Mouse (Mus musculus): ENCODE results near the gene Gm12830.

Gene Gm12830

GRCm38 (mm10) chr4:114844600-114844999, 23.1 kb downstream of the Gm12830 start:
- no peak for DNase-seq (ENCODE audit: low read depth)

DNA sequence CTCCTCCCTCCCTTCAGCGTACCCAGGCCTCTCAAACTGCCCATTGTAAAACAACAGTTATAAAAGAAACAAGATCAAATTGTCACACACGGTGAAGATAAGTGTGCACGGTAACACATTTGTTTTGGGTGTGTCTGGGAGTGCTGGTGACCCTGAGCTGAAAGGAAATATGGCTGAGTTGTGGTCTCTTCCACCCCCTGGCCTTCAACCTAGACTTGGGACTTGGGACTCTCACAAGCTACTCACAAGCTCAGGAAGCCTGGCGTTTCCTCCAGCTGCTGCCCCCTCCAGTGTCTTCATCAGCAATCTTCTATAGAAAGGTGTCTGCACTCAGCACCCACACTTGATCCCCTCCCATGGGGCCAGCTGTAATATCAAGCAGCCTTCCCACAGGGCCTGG, 24.1 kb downstream of the Gm12830 start:
- no peak for DNase-seq (ENCODE audit: low read depth)

DNA sequence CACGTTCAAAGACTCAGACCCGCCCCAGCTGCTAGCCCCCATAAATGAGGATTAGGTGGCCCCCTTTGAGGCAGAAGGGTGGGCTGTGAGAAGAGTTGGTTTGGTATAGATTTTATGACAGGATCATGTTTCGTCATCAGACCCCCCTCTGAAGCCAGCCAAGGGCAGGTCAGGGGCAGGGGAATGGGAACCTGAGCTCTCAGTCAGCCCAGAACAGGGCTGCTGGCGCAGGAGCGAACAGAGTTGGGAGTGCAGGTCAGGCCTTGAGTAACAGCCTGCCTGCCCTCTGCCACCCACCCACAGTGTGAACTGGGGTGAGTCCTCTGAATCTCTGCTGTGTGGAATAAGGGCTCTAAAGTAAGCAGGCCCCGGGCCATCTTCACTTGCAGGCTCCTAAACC, 25.2 kb downstream of the Gm12830 start:
- DNase-seq (ENCODE audit: low read depth) = no peak

GRCm38 (mm10) chr4:114853968-114854367, 32.4 kb downstream of the Gm12830 start:
- no peak for DNase-seq (ENCODE audit: low read depth)

DNA sequence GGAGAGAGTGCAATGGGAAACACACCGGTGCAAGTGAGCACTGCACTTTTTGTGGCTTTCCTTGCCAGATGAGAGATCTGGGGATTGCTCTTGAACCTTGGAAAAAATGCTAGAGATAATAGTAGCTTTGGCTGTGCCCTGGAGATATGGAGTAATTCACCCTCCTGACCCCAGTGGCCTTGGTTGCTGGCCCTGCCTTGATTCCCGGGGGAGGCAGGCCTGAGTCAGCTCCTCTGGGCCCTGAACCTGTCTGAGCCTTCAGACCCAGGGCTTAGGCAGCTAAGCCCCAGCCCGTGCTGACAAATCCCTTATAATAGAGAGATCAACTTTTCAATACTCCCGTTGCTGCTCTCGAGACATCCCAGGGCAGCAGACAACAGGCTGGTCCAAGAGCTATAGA, 36.9 kb downstream of the Gm12830 start:
- DNase-seq (ENCODE audit: low read depth) = no peak

DNA sequence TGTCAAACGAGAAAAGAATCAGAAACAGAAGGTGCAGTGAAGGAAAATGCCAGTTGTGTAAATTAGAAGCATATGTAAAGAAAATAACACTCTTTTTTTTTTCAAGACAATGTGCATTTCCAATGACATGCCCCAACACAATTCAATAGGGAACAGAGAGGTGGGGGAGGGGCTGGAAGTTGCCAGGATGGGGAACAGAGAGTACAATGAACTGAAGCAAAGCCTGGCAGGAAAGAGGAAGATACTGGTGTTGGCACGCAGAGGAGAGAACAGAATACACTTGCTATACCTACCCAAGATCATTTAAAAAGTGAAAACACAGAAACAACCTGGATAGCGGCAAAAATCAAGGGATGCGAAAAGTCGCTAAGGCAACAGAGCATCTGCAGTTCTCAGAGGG, 41.6 kb downstream of the Gm12830 start:
- DNase-seq (ENCODE audit: low read depth) = no peak

- DNase-seq (ENCODE audit: low read depth) = no peak
These were observed 48.4 kb downstream of the Gm12830 start for GRCm38 (mm10) chr4:114869765-114870490.

GRCm38 (mm10) chr4:114876441-114876972, 55.0 kb downstream of the Gm12830 start:
- no peak for DNase-seq (ENCODE audit: low read depth)

DNA sequence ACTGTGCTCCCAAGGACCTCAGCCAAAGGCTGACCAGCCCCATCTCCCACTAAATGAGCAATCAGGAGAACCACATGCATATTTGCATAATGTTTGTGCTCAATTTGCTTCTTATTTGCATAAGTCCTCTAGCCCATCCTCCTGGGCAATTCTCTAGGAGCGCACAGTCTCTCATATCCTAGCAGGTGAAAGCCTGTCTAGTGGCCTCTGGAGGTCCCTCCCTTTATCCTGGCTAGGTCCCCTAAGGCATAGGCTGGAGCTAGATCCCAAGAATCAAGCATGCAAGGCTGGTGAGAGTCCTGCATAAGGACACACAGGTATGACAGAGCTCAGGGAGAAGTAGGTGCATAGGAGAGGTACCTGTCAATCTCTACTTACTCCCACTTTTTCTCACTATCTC, 60.7 kb downstream of the Gm12830 start:
- no peak for DNase-seq (ENCODE audit: low read depth)

DNA sequence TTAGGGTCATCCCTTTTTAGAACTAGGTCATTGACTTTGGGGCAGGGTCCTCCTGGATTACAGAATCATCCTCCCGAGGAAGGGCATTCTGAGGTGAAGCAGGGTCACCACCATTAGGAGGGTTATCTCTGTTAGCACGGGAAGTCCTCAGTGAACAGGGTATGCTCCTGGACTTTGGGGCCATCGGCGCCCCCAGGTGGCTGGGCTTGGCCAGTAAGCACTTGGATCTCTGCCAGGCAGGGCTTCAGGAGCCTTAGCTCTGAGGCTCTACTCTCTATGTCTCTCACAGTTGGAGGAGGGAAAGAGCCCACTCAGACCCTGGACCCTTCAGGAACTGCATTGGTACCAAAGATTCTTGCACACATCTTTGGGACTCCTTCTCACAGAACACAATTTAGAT, 76.3 kb downstream of the Gm12830 start:
- peak; percentile 45 for DNase-seq (ENCODE audit: low read depth)

GRCm38 (mm10) chr4:114899885-114900284, 78.4 kb downstream of the Gm12830 start:
- no peak for DNase-seq (ENCODE audit: low read depth)

DNA sequence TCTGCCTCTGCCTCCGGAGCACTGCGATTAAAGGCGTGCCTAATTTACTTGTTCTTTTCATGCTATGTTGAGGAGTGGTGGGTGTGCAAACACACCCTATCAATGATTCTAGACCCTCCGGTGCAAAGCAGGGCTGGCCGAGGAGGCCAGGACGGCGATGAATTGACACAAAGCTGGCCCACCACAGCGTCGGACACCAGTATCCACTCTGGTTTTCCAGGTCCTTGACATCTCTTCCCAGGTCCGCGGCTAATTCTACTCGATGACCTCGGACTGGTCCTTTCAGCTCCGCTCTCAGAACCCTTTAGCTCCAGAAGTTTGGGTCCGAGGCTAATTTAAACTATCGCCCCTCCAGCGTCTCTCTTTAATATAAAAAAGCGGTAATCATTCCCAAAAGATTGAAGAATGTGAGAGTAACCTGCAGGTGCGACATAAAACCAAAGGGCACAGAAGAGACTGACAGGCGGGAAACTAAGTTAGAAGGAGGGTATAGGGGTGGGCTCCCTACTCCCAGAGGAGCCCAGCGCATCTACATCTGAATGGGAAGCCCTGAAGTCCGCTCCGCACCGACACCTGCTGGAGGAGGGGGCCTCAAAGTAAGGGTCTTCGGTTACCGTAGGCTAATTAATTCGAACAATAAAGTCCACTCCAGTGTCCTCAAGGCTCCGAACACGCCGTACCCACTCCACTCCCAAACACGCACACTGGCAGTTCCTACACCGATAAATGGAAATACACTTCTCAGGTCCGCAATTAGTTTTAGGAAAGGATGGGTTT, 79.5 kb downstream of the Gm12830 start:
- no peak for DNase-seq (ENCODE audit: low read depth)

DNA sequence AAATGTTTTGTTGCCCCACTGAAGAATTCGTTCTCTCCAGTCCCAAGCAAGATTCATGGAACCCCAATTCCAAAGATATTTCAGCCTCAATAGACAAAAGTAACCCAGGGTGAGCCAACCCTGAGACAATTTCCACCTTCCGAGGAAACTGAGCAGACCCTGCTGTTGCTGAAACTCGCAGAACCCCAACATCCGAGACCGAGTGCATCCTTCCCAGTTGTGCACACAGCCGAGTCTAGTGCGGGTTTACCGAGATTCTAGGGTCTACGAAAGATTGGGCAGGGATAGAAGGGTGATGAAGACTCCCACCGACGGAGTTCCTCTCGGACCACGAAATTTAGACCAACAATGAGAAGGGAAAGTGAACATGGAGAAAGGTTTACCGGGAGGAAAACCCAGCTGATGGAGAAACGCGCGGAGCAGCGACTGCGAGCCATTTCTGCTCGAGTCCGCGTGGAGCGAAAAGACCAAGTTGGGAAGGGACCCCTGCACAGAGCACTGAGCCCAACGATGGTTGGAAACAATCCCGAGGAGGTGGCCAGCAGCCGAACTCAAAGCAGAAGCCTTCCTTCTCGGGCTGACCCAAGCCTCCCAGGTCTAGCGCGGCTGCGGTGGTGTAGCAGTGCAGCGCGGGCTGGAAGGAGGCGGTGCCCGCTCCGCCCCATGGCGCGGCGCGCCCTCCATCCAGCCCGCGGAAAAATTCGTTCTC, 80.3 kb downstream of the Gm12830 start:
- DNase-seq (ENCODE audit: low read depth) = no peak

- no peak for DNase-seq (ENCODE audit: low read depth)
These were observed 81.3 kb downstream of the Gm12830 start for GRCm38 (mm10) chr4:114902641-114903421.

DNA sequence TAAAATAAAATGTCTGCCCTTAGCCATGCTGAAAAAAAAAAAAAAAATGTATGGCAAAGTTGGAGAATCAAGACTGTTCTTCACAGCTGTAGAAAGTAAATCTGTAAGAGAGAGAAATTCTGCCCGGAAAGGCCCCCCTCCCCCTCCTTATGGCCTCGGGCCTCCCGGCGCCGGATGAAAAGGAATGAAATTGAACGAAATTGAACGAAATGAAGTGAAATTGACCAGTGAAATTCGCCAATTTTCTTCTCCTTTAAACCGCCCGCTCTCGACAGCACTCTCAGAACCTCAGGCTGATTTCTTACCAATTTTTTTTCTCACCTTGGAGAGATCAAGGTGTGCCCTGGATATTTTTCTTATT, 81.9 kb downstream of the Gm12830 start:
- DNase-seq (ENCODE audit: low read depth) = no peak

- DNase-seq (ENCODE audit: low read depth) = no peak
These were observed 84.0 kb downstream of the Gm12830 start for GRCm38 (mm10) chr4:114905501-114905900.
